Mouse (Mus musculus) kidney, adult 9 months (tissue): ENCODE results near the gene Baz2b.
A peak's percentile ranks its signal among the peaks of the same experiment; 100 is the strongest.
"Not testable (repeated sequence)": the region's sequence is repeated elsewhere in the genome, so short reads cannot be mapped to it uniquely, and the experiment has no call there.

Experiments used
- DNase-seq: peaks from one replicate; pipeline ENCODE4 v3.0.0; 2022

The Baz2b gene

GRCm38 (mm10) chr2:60086197-60086903 is 123.3 kb downstream of the Baz2b start:
- DNase-seq, result peak; percentile 48

- DNase-seq, result no peak
Observed at GRCm38 (mm10) chr2:60084823-60085222, 124.8 kb downstream of the Baz2b start.

- no peak for DNase-seq
Observed at GRCm38 (mm10) chr2:60082984-60083636, 126.5 kb downstream of the Baz2b start.

GRCm38 (mm10) chr2:60082225-60082624 is 127.4 kb downstream of the Baz2b start:
- DNase-seq, result no peak

GRCm38 (mm10) chr2:60080831-60081230 is 128.8 kb downstream of the Baz2b start:
- no peak for DNase-seq

- no peak for DNase-seq
Observed at GRCm38 (mm10) chr2:60077631-60078030, 132.0 kb downstream of the Baz2b start.

GRCm38 (mm10) chr2:60076800-60077199 is 132.8 kb downstream of the Baz2b start:
- no peak for DNase-seq

- no peak for DNase-seq
Observed at GRCm38 (mm10) chr2:60076025-60076424, 133.6 kb downstream of the Baz2b start.

GRCm38 (mm10) chr2:60073798-60074197 is 135.8 kb downstream of the Baz2b start:
- not testable (repeated sequence) for DNase-seq

DNA sequence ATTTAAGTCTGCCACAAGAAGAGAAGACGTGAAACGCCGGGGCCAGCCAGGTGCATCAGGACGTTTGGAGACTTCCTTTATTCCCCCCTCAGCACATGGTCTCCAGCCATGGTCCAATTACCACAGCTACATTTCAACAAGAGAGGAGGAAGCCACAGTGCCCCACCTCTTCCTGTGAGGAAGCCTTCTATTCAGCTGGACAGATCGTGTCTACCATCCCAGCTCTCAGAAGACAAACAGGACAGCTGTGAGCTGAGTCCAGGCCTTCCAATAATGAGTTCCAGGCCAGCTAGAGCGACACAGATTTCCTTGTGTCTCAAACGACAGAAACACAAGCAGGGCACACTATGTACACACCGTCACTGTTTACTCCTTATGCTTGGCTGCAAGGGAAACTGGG is 137.8 kb downstream of the Baz2b start:
- peak; percentile 38 for DNase-seq

DNA sequence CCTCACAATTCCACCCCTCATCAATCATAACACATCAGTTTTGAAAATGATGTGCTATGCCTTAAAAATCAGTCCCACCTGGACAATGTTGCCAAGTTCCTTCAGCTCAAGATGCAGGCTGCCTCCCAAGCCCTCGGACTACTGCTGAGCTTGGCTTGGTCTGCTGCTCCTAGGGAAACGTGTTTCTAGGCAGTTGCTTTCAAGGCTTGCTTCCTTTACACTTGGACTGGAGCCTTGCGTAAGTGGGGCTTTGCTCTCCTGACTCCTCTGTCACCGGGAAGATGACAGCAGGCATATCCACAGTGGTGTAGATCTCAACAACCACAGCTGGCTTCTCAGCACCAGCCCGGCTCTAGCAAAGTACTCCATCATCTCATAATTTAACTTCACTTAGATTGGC is 138.7 kb downstream of the Baz2b start:
- no peak for DNase-seq

DNA sequence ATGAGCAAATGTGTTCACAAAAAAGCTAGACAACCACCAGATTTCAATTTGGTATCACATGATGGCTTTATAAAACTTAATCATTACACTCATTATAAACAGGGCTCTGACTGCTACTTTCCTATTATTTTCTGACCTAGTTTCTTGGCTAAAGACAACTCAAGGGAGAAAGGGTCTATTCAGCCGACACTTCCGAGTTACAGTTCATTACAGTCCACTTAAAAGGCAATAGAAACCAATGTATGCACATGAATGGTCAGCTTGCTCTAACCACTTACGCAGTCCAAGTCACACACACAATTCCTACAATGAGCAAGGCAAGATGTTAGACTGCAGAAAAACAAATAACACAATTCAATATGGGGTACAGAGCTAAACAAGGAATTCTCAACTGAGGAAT is 141.2 kb downstream of the Baz2b start:
- DNase-seq, result no peak

- peak; percentile 33 for DNase-seq
Observed at GRCm38 (mm10) chr2:60065415-60065814, 144.2 kb downstream of the Baz2b start.

GRCm38 (mm10) chr2:60060185-60060775 is 149.4 kb downstream of the Baz2b start:
- DNase-seq, result no peak

GRCm38 (mm10) chr2:60059300-60059699 is 150.3 kb downstream of the Baz2b start:
- DNase-seq, result no peak

DNA sequence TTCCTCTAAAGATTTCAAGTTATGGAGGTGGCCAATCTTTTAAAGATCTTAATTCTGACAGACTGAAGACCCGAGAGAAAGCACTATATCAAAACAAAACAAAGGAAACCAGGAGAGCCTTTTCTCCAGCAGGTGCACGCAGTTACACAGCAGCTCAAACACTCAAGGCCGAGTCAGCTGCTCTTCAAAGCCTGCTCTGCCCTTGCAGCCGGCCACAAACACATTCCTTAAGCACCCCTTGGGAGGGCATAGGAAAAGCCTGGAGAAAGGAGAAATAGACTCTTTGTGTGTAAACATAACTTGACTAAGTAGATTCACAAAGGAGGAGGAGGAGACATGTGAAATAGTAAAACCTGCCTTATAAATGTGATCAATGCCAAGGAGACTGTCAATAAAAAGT is 153.6 kb downstream of the Baz2b start:
- DNase-seq, result no peak

DNA sequence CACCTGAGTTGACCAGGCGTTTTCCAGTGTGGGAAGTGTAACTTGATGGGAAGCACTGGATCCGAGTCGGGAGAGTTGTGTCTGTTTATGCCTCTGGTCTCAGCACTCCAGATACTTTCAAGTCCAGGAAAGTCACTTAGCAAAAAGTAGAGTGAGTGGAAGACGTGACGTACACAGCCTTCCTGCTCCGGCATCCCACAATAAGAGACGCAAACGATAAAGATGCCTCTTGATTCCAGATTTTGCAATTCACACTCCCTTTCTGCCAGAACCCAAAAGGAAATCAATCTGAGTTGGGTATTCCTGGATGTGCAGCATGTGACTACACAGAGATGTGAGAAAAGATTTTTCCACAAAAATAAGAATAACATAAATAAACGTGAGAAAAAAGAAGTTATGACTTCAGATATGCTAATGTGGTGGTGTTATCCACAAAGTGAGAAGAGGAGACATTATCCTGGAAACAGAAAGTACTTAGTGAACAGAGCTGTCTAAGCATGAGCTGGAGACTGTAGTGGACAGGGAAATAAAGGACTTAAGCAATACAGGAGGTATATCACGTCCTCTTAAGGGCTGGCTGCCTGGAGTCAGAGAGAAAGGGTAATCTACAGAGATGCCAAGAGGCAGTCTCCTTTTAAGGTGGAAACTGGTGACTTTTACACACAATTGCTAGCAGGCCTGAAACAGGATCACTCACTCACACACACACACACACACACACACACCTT is 154.7 kb downstream of the Baz2b start:
- no peak for DNase-seq

DNA sequence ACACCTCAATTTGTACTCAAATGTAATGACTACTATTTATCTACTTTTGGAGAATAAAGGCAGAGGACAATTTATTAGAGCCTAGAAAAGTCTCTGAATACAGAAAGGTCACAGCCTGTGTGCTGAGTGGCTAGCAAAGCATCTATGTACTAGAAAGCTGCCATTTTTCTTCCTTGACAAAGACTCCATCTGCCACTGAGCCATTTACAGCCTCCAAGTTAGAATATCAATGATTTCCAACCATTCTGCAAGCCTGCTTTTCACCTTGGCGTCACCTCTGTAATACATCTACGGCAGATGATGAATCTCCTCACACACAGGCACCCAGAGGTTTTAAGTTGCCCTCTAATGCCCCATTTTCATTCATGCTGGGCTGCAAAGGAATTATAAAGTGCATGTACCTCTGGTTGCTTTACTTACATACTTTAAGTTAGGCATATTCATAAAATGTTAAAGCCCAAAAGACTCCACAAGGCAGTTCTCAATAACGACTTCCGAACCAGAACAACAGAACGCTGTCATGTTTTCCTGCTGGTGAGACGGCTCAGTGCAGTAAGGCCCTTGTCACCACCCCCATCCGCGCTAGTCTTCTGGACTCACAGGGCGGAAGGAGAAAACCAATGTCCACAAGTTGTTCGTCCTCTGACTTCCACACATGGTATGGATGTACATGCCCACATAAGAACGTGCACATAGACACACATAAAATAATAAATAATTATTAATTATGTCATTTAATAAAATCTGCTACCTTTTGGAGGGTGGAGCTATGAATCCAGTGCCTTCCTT is 156.2 kb downstream of the Baz2b start:
- no peak for DNase-seq

- no peak for DNase-seq
Observed at GRCm38 (mm10) chr2:60050667-60051460, 158.8 kb downstream of the Baz2b start.

- no peak for DNase-seq
Observed at GRCm38 (mm10) chr2:60049889-60050288, 159.8 kb downstream of the Baz2b start.

DNA sequence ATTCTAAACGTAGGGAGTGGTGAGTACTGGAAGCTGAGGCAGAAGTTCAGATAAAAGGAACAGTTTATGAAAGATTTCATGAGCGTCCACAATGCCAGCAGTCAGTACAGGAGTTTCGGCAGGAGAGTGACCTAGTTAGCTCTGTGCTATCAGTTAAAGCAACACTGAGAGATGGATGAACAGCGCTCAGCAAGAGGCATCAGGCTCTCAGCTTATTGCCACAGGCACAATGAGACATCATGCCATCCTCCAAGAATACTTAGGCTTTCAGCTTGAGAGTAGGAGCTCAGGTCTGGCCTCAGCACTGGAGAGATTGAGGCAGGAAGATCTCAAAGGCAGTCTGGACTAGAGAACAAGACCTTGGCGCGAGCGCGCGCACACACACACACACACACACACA is 160.3 kb downstream of the Baz2b start:
- no peak for DNase-seq

DNA sequence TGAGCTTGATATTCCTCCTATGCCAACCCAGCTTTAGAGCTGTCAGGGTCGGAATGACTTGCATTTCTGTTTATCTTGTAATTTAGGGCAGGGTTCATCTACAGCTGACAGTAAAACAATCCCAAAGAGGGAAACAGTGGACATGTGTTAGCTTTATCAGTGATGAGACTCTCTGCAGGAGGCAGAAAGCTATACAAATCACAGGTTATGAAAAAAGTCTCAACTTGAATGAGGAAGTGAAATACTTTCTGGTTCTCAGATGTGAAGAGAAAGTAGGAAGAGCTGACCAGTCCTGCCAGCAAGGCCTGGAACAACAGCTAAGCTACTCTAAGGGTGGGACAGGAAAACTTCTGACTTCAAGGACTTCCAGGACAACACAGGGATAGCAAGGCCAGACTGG is 163.6 kb downstream of the Baz2b start:
- no peak for DNase-seq
